In the genomic region with DNA sequence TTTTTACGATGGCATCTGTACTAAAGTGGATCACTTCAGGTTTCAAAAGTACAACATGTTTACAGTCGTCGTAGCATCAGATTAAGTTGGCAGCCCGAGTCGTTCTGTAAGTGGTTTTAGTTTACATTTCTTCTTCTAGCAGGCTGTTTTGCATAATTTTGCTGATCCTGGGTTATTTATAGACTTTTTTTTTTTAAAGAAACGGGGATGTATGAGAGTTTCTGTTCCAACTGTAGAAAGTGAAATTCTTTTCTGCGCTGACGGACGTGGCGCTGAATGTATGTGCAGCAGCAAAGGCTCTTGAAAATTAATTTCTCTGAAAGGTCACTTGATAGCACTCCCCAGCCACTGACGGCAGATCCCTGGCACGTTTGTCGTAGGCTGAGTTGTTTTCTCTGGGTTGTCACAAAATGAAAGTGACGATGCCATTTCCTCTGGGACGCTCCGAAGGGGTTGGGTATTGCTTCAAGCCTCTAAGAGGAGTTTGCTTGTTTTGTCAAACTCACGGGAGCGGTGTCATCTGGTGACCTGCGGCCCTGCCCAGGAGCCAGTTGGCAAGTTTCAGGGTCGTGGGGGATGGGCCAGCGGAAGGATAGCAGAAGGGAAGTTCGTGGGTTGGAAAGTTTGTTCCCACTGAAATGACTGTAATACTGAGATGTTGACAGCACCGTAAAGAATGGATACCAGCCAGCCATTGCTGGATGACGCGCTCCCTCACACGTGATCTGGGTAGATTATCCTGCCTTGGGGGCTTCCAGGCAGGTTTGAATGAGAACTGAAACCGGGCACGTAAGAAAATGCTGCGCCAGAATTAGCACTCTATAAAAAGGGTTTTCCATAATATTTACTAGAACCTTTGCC, we compare ENCODE assay signal across 8 mouse cellular contexts.
A peak's percentile ranks its signal among the peaks of the same experiment; 100 is the strongest.
DNase-seq lines count a peak whose midpoint lies in the region; ATAC-seq lines count a peak whose summit lies in the region.

No protein-coding gene starts in this region.

- peak overlapping the region; percentile 46 for H3K9ac ChIP-seq in intestine, embryonic 15.5 days
- peak overlapping the region; percentile 59 for H3K9ac ChIP-seq in limb, embryonic 13.5 days
- peak overlapping the region; percentile 19; the same call in 1 of the 2 replicates for H3K9ac ChIP-seq in midbrain, embryonic 13.5 days (replicated peaks)

- peak; percentile 34 to 66 for DNase-seq in right cerebral cortex, adult 2 months (ENCODE audit: low spot score in 2 of 2)
- no peak for DNase-seq in right cerebral cortex, postnatal 14 days
- peak; percentile 55 for DNase-seq in embryo, embryonic 10 days (ENCODE audit: low spot score)
- DNase-seq in gastrocnemius, postnatal 4 days (ENCODE audit: low spot score in 2 of 2) = peak; percentile 30 to 50
- DNase-seq in spleen, postnatal 10 days (ENCODE audit: low spot score in 2 of 2) = peak; percentile 67 to 73

- H3K36me3 ChIP-seq in intestine, embryonic 15.5 days = no peaks in the 10 kb centered on the region
- no peaks in the 10 kb centered on the region; the same call in 1 of the 2 replicates for H3K36me3 ChIP-seq in limb, embryonic 13.5 days
- H3K36me3 ChIP-seq in midbrain, embryonic 13.5 days = no peaks in the 10 kb centered on the region

- H3K4me3 ChIP-seq in intestine, embryonic 15.5 days (replicated peaks) = peak overlapping the region; percentile 50
- peak overlapping the region; percentile 50 for H3K4me3 ChIP-seq in limb, embryonic 13.5 days
- peak overlapping the region; percentile 39 for H3K4me3 ChIP-seq in midbrain, embryonic 13.5 days (replicated peaks)

- H3K9me3 ChIP-seq in intestine, embryonic 15.5 days = no peaks in the 10 kb centered on the region
- no peaks in the 10 kb centered on the region for H3K9me3 ChIP-seq in limb, embryonic 13.5 days
- H3K9me3 ChIP-seq in midbrain, embryonic 13.5 days = no peaks in the 10 kb centered on the region

- H3K27me3 ChIP-seq in intestine, embryonic 15.5 days (replicated peaks) = no peaks in the 10 kb centered on the region
- peaks cover 19% of the 10 kb centered on the region for H3K27me3 ChIP-seq in limb, embryonic 13.5 days
- 0 out of 2 replicates have a peak, but pooled peaks cover 6% of the 10 kb centered on the region for H3K27me3 ChIP-seq in midbrain, embryonic 13.5 days

- peak overlapping the region; percentile 69 for H3K27ac ChIP-seq in intestine, embryonic 15.5 days
- H3K27ac ChIP-seq in limb, embryonic 13.5 days = no peak overlapping the region
- no peak overlapping the region for H3K27ac ChIP-seq in midbrain, embryonic 13.5 days

- H3K4me2 ChIP-seq in intestine, embryonic 15.5 days (replicated peaks) = peak overlapping the region; percentile 89
- peak overlapping the region; percentile 94 for H3K4me2 ChIP-seq in limb, embryonic 13.5 days (replicated peaks)
- peak overlapping the region; percentile 75 for H3K4me2 ChIP-seq in midbrain, embryonic 13.5 days (replicated peaks)

- under 1% methylated on average over 29 of the region's 29 CpGs for WGBS in intestine, embryonic 15.5 days
- WGBS in limb, embryonic 13.5 days = under 1% methylated on average over 29 of the region's 29 CpGs
- WGBS in midbrain, embryonic 13.5 days = under 1% methylated on average over 29 of the region's 29 CpGs

- peaks cover 13% of the 10 kb centered on the region; the same call in 1 of the 2 replicates for H3K4me1 ChIP-seq in intestine, embryonic 15.5 days (replicated peaks)
- H3K4me1 ChIP-seq in limb, embryonic 13.5 days = peaks cover 21% of the 10 kb centered on the region
- H3K4me1 ChIP-seq in midbrain, embryonic 13.5 days (replicated peaks) = peaks cover 25% of the 10 kb centered on the region

- ATAC-seq in intestine, embryonic 15.5 days = peak; percentile 70
- peak; percentile 66 for ATAC-seq in limb, embryonic 13.5 days (ENCODE audit: low FRiP score, low read depth)
- peak; percentile 82 for ATAC-seq in midbrain, embryonic 13.5 days
